9 mouse cellular contexts compared by ENCODE assay signal in genomic region chr14:24530228-24530627, GRCm38 (mm10). TPM values are rescaled to one million over a fixed set of nuclear protein-coding genes. Genes with fewer than 3 reads are reported as not detected.
DNase-seq lines count a peak whose midpoint lies in the region; ATAC-seq and TF ChIP-seq lines count a peak whose summit lies in the region.
"Had no signal": no experiment of that assay in that cellular context is flagged by ENCODE, and none has a peak within 500 bp of the region (broad histone marks: within the 10 kb centered on the region; RNA-seq: fewer than 3 reads in every experiment).

No protein-coding gene starts in this region.

- 5% methylated on average over 6 of the region's 6 CpGs for WGBS in heart, embryonic 11.5 days (ENCODE audit: insufficient replicate concordance)
- 3% methylated on average over 6 of the region's 6 CpGs for WGBS in embryonic facial prominence, embryonic 11.5 days
- WGBS in intestine, embryonic 16.5 days: 3% methylated on average over 6 of the region's 6 CpGs
- 0% methylated on average over 6 of the region's 6 CpGs for WGBS in midbrain, embryonic 15.5 days
- 27% methylated on average over 6 of the region's 6 CpGs for WGBS in cerebellum, adult 2 months

- H3K27ac ChIP-seq in heart, embryonic 11.5 days (ENCODE audit: low read depth, low read length): no peak overlapping the region
- no peak overlapping the region for H3K27ac ChIP-seq in embryonic facial prominence, embryonic 11.5 days (replicated peaks; ENCODE audit: low read depth, low read length)
- H3K27ac ChIP-seq in intestine, embryonic 16.5 days (ENCODE audit: low read length): no peak overlapping the region
- peak overlapping the region; percentile 39; the same call in 1 of the 2 replicates for H3K27ac ChIP-seq in midbrain, embryonic 15.5 days
- H3K27ac ChIP-seq in cerebellum, adult 2 months (ENCODE audit: insufficient read depth, low read length): no peak overlapping the region

- no peak for TF ChIP-seq CTCF in cerebellum, adult 2 months (IDR thresholded peaks at IDR 0.05; ENCODE audit: borderline replicate concordance, insufficient read depth, low read depth, low read length)

- H3K36me3 ChIP-seq in heart, embryonic 11.5 days (ENCODE audit: control insufficient read depth, insufficient read depth, low read length): no peaks in the 10 kb centered on the region
- no peaks in the 10 kb centered on the region for H3K36me3 ChIP-seq in embryonic facial prominence, embryonic 11.5 days (replicated peaks; ENCODE audit: control insufficient read depth, insufficient read depth, low read depth, low read length)
- no peaks in the 10 kb centered on the region for H3K36me3 ChIP-seq in intestine, embryonic 16.5 days (ENCODE audit: control insufficient read depth, insufficient read depth, low read length)
- H3K36me3 ChIP-seq in midbrain, embryonic 15.5 days (replicated peaks): no peaks in the 10 kb centered on the region

- no peak for DNase-seq in heart, adult 8-10 months (ENCODE audit: low spot score)
- peak; percentile 69 for DNase-seq in embryonic facial prominence, embryonic 11.5 days (ENCODE audit: low spot score)
- no peak for DNase-seq in cerebellum, adult 2 months
- DNase-seq in cerebellum, postnatal 36 days: no peak
- DNase-seq: lung, postnatal 10 days had no signal

- H3K4me1 ChIP-seq in heart, embryonic 11.5 days (ENCODE audit: control insufficient read depth, insufficient read depth, low read length): peaks cover 7% of the 10 kb centered on the region; the same call in 1 of the 2 replicates
- peaks cover 4% of the 10 kb centered on the region for H3K4me1 ChIP-seq in embryonic facial prominence, embryonic 11.5 days (ENCODE audit: control insufficient read depth, insufficient read depth, low read length)
- H3K4me1 ChIP-seq in intestine, embryonic 16.5 days (ENCODE audit: control insufficient read depth, insufficient read depth, low read length): peaks cover 25% of the 10 kb centered on the region
- peaks cover 61% of the 10 kb centered on the region for H3K4me1 ChIP-seq in midbrain, embryonic 15.5 days
- H3K4me1 ChIP-seq in cerebellum, adult 2 months (ENCODE audit: control insufficient read depth, insufficient read depth, low read length): no peaks in the 10 kb centered on the region

- no peak; the same call in 1 of the 2 replicates for ATAC-seq in heart, embryonic 11.5 days (replicated peaks; ENCODE audit: insufficient number of reproducible peaks, low FRiP score, low TSS enrichment)
- ATAC-seq in embryonic facial prominence, embryonic 11.5 days (replicated peaks; ENCODE audit: insufficient number of reproducible peaks, low FRiP score, low TSS enrichment, low read depth): peak; percentile 76
- ATAC-seq in intestine, embryonic 16.5 days: peak; percentile 81
- ATAC-seq in midbrain, embryonic 15.5 days (replicated peaks): peak; percentile 71
- ATAC-seq in megakaryocyte-erythroid progenitor cell, adult 5-6 weeks (replicated peaks; ENCODE audit: low FRiP score, low TSS enrichment, poor library complexity, severe bottlenecking): no peak

- H3K4me2 ChIP-seq in heart, embryonic 11.5 days: peak overlapping the region; percentile 19
- no peak overlapping the region for H3K4me2 ChIP-seq in embryonic facial prominence, embryonic 11.5 days (ENCODE audit: low read depth, low read length)
- peak overlapping the region; percentile 13; the same call in 1 of the 2 replicates for H3K4me2 ChIP-seq in intestine, embryonic 16.5 days (ENCODE audit: low read depth, low read length)
- H3K4me2 ChIP-seq in midbrain, embryonic 15.5 days: no peak overlapping the region

- H3K27me3 ChIP-seq in heart, embryonic 11.5 days (ENCODE audit: control insufficient read depth, insufficient read depth, low read length): no peaks in the 10 kb centered on the region
- H3K27me3 ChIP-seq in embryonic facial prominence, embryonic 11.5 days (ENCODE audit: control insufficient read depth, insufficient read depth, low read length): no peaks in the 10 kb centered on the region
- no peaks in the 10 kb centered on the region for H3K27me3 ChIP-seq in intestine, embryonic 16.5 days (replicated peaks; ENCODE audit: control insufficient read depth, insufficient read depth, low read length)
- H3K27me3 ChIP-seq in midbrain, embryonic 15.5 days (replicated peaks): no peaks in the 10 kb centered on the region
- no peaks in the 10 kb centered on the region for H3K27me3 ChIP-seq in cerebellum, adult 2 months (ENCODE audit: control insufficient read depth, insufficient read depth, low read length)

- H3K9ac ChIP-seq in heart, embryonic 11.5 days (ENCODE audit: low read depth, low read length): no peak overlapping the region
- no peak overlapping the region for H3K9ac ChIP-seq in embryonic facial prominence, embryonic 11.5 days (replicated peaks; ENCODE audit: low read length)
- no peak overlapping the region for H3K9ac ChIP-seq in intestine, embryonic 16.5 days (ENCODE audit: low read depth, low read length)
- no peak overlapping the region for H3K9ac ChIP-seq in midbrain, embryonic 15.5 days

- no peak for TF ChIP-seq POLR2A in cerebellum, adult 2 months (IDR thresholded peaks at IDR 0.05; ENCODE audit: borderline replicate concordance, insufficient read depth, low read length)

- H3K4me3 ChIP-seq in heart, embryonic 11.5 days (ENCODE audit: low read depth, low read length): no peak overlapping the region
- H3K4me3 ChIP-seq in embryonic facial prominence, embryonic 11.5 days (ENCODE audit: low read depth, low read length): no peak overlapping the region
- no peak overlapping the region for H3K4me3 ChIP-seq in intestine, embryonic 16.5 days (ENCODE audit: low read length)
- no peak overlapping the region for H3K4me3 ChIP-seq in midbrain, embryonic 15.5 days
- no peak overlapping the region for H3K4me3 ChIP-seq in cerebellum, adult 2 months (replicated peaks; ENCODE audit: insufficient read depth, low read depth, low read length)

- H3K9me3 ChIP-seq in heart, embryonic 11.5 days (replicated peaks; ENCODE audit: control insufficient read depth, low read length): no peaks in the 10 kb centered on the region
- H3K9me3 ChIP-seq in embryonic facial prominence, embryonic 11.5 days (replicated peaks; ENCODE audit: control insufficient read depth, low read length): no peaks in the 10 kb centered on the region
- H3K9me3 ChIP-seq in intestine, embryonic 16.5 days (ENCODE audit: control insufficient read depth, low read length): no peaks in the 10 kb centered on the region
- no peaks in the 10 kb centered on the region for H3K9me3 ChIP-seq in midbrain, embryonic 15.5 days

RNA-seq across cellular contexts. Expression of gene Rps24, which starts 43.3 kb away (rescaled TPM):
- 849 and 922 TPM in 2 replicates for polyA plus RNA-seq in heart, embryonic 11.5 days (2014; fragmentation: Nextera tagmentation; extraction: Ambion mirVana)
- 1,000 to 10,000 TPM in 1 of 4 experiments, 100 to 1,000 TPM in 3; 885 to 1,065 (median 937) TPM for total RNA-seq in heart, adult 8-10 months (2022)
- polyA plus RNA-seq in embryonic facial prominence, embryonic 11.5 days (2014; fragmentation: Nextera tagmentation; extraction: Ambion mirVana): 1,210 and 1,350 TPM in 2 replicates
- 685 and 745 TPM in 2 replicates for polyA plus RNA-seq in intestine, embryonic 16.5 days (2015; fragmentation: Nextera tagmentation; extraction: Ambion mirVana)
- 469 and 502 TPM in 2 replicates for polyA plus RNA-seq in midbrain, embryonic 15.5 days (2015; fragmentation: Nextera tagmentation; extraction: Ambion mirVana)
- total RNA-seq in megakaryocyte-erythroid progenitor cell, adult 5-6 weeks (2014; fragmentation: Nextera tagmentation): 4,905 and 5,243 TPM in 2 replicates
- 5,044 and 5,586 TPM in 2 replicates for total RNA-seq in megakaryocyte-erythroid progenitor cell, adult 5-6 weeks (2017)
- polyA plus RNA-seq in cerebellum, adult 2 months (2012; rRNA removed): 1,301 and 1,467 TPM in 2 replicates

RNA-seq across cellular contexts. Expression of gene Polr3a, which starts 43.4 kb away (rescaled TPM):
- polyA plus RNA-seq in heart, embryonic 11.5 days (2014; fragmentation: Nextera tagmentation; extraction: Ambion mirVana): 12.4 and 13.8 TPM in 2 replicates
- 10 to 100 TPM; 11.8 to 15.0 (median 12.9) TPM for total RNA-seq in heart, adult 8-10 months (2022)
- polyA plus RNA-seq in embryonic facial prominence, embryonic 11.5 days (2014; fragmentation: Nextera tagmentation; extraction: Ambion mirVana): 15.5 and 17.3 TPM in 2 replicates
- 14.2 and 15.3 TPM in 2 replicates for polyA plus RNA-seq in intestine, embryonic 16.5 days (2015; fragmentation: Nextera tagmentation; extraction: Ambion mirVana)
- polyA plus RNA-seq in midbrain, embryonic 15.5 days (2015; fragmentation: Nextera tagmentation; extraction: Ambion mirVana): 20.1 and 23.5 TPM in 2 replicates
- total RNA-seq in megakaryocyte-erythroid progenitor cell, adult 5-6 weeks (2014; fragmentation: Nextera tagmentation): 46.0 and 47.5 TPM in 2 replicates
- 11.6 and 14.8 TPM in 2 replicates for total RNA-seq in megakaryocyte-erythroid progenitor cell, adult 5-6 weeks (2017)
- 22.0 and 25.2 TPM in 2 replicates for polyA plus RNA-seq in cerebellum, adult 2 months (2012; rRNA removed)

Comparison
In these comparisons a context has a peak if more than half of its experiments do, and no peak if none do; other contexts are left out.
1. ATAC-seq: peak in embryonic facial prominence, embryonic 11.5 days (single experiment), intestine, embryonic 16.5 days (single experiment) and midbrain, embryonic 15.5 days (single experiment); none in heart, embryonic 11.5 days (single experiment) and megakaryocyte-erythroid progenitor cell, adult 5-6 weeks (single experiment).
2. H3K4me2 ChIP-seq: peak in heart, embryonic 11.5 days (single experiment) and intestine, embryonic 16.5 days (single experiment); none in embryonic facial prominence, embryonic 11.5 days (single experiment) and midbrain, embryonic 15.5 days (single experiment).